Mouse (Mus musculus) bone marrow, adult 2 months (tissue): ENCODE measurements around the gene Cdk12.

ENCODE experiments used
- CTCF ChIP-seq: fragments of 200-500 bp; IDR thresholded peaks from 2 replicates; pipeline ENCODE4 v1.5.1; 2011; ENCODE audit warnings: low read length, control low read depth; ENCODE audit not compliant: control insufficient read depth, insufficient read depth
- POLR2A ChIP-seq: fragments of 200-500 bp; IDR thresholded peaks from 2 replicates; pipeline ENCODE4 v1.6.1; 2011; ENCODE audit warnings: low read depth, mild to moderate bottlenecking, control low read depth, low read length, borderline replicate concordance; ENCODE audit not compliant: control insufficient read depth

DNA sequence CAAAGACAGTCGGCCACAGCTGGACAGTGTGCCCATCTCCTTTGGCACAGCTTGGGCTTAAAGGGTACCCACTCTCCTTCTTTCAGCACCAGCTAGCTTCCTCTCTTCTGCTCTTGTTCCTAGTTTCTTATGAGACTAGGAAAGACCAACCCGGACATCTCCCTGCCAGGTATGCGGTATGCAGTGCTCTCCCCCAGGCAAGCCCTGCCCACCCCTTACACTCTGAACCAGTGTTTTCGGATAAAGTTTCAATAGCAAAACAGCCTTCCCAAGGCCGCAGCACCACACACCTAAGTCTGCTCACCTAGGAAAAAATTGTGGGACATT is 118.8 kb downstream of the Cdk12 start:
- TF ChIP-seq CTCF (no peak), POLR2A (no peak)
